Mouse (Mus musculus) brain, embryonic 14.5 days (tissue): Measurements from ENCODE around the gene Efna1.

Experiments used
- CTCF ChIP-seq: fragments of 200-500 bp; IDR thresholded peaks from 2 replicates; pipeline ENCODE4 v1.5.1; 2012; ENCODE audit warnings: inconsistent platforms, mild to moderate bottlenecking, moderate library complexity, borderline replicate concordance; ENCODE audit not compliant: insufficient read depth, insufficient read length; ENCODE audit errors: extremely low read depth
- POLR2A ChIP-seq: fragments of 200-500 bp; IDR thresholded peaks from 2 replicates; pipeline ENCODE4 v1.6.1; 2012; ENCODE audit warnings: mild to moderate bottlenecking, inconsistent platforms, borderline replicate concordance; ENCODE audit not compliant: poor library complexity, insufficient read depth, insufficient read length, severe bottlenecking; ENCODE audit errors: extremely low read depth

GRCm38 (mm10) chr3:89268916-89269315, 12.0 kb downstream of the Efna1 start:
- TF ChIP-seq CTCF (no peak), POLR2A (no peak)
